Mouse (Mus musculus): ENCODE results near the gene Tom1l2. TPM values are rescaled to one million over a fixed set of nuclear protein-coding genes. Genes with fewer than 3 reads are reported as not detected.

The Tom1l2 gene
- total and polyA plus RNA-seq, 3 experiments, result 4.8 to 10.4 (median 10.4) TPM

DNA sequence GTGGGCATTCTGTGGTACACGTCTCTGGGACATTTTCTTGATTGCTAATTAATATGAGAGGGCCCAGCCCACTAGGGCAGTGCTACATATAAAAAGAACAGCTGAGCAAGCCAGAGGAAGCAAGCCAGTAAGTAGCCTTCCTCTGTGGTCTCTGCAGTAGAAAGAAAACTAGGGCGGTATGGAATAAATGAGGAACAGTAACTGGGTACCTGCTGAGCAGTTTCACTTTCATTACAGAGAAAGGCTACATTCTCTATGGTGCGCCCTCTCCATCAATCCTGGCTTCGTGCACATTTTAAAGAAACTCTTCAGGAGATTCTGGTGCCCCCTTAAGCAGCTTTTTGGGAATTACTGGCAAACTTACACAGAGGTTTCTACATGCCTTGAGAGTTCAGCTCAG is 47.1 kb downstream of the Tom1l2 start:
- H3K4me1 ChIP-seq (ENCODE audit: control insufficient read depth in 1 of 2, insufficient read depth in 2 of 2), result peaks cover 18 to 53% of the 10 kb centered on the region in 2 experiments
- in situ Hi-C loops (cut with MboI; ENCODE audit: low pct_ligation_motif_present, low pct_unique_long_range_greater_than_20kb, low sequenced_read_pairs), result no loop called here

DNA sequence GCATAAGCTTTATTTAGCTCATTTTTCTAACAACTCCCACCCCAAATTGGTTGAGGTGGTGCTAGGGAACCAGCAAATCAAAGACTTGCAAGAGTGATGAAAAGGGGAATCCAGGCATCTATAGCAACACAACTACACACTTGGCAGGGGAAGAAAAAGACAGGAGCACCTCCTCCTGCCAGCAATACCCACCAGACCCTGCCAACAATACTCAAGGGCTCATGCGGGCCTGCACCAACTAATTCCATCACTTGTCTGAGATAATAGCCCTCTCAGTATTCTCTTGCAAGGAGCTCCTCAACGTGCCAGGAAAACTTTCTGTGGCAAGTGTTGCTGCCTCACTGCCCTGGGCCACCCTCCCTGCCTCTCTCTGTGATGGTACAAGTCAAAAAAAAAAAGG is 49.2 kb downstream of the Tom1l2 start:
- TF ChIP-seq HCFC1 (IDR thresholded peaks at IDR 0.05; ENCODE audit: low read depth, low read length), result no peak
- no peak for TF ChIP-seq MEF2A (IDR thresholded peaks at IDR 0.05; ENCODE audit: borderline replicate concordance, low read depth, low read length)
- no peak for TF ChIP-seq ZMIZ1 (IDR thresholded peaks at IDR 0.05; ENCODE audit: low read depth, low read length)
- TF ChIP-seq KAT2A (IDR thresholded peaks at IDR 0.05; ENCODE audit: insufficient replicate concordance, low read length), result no peak
- no peak for TF ChIP-seq UBTF (IDR thresholded peaks at IDR 0.05; ENCODE audit: low read depth, low read length)
- no peak for TF ChIP-seq JUND (conservative IDR thresholded peaks at IDR 0.05; ENCODE audit: low read depth, low read length)
- TF ChIP-seq CHD1 (IDR thresholded peaks at IDR 0.05; ENCODE audit: low read depth, low read length), result no peak
- no peak for TF ChIP-seq RAD21 (IDR thresholded peaks at IDR 0.05; ENCODE audit: low read depth, low read length)
- TF ChIP-seq TBP (conservative IDR thresholded peaks at IDR 0.05; ENCODE audit: low read depth, low read length), result no peak
- no peak for TF ChIP-seq ETS1 (conservative IDR thresholded peaks at IDR 0.05; ENCODE audit: low read depth, low read length)
- no peak for TF ChIP-seq CHD2 (IDR thresholded peaks at IDR 0.05; ENCODE audit: low read length)
- no peak for TF ChIP-seq TCF12 (IDR thresholded peaks at IDR 0.05; ENCODE audit: low read depth, low read length)
- TF ChIP-seq MAX (IDR thresholded peaks at IDR 0.05; ENCODE audit: low read length), result no peak
- TF ChIP-seq E2F4 (IDR thresholded peaks at IDR 0.05; ENCODE audit: insufficient replicate concordance, low read depth, low read length), result no peak
- Histone ChIP-seq H3K4me3 (replicated peaks in 1 of 3; ENCODE audit: low read depth in 2 of 3, low read length in 2 of 3, poor library complexity in 1 of 3) (no peak overlapping the region), H3K4me1 (ENCODE audit: control insufficient read depth in 1 of 2, insufficient read depth in 2 of 2) (peaks cover 18 to 55% of the 10 kb centered on the region in 2 experiments), H3K9ac (ENCODE audit: insufficient read depth, low read depth) (no peak overlapping the region), H3K79me2 (replicated peaks; ENCODE audit: control insufficient read depth, extremely low read depth, insufficient read depth, poor library complexity, severe bottlenecking) (no peaks in the 10 kb centered on the region), H3K9me3 (replicated peaks; ENCODE audit: low read length) (peaks cover 5% of the 10 kb centered on the region), H3K27ac (ENCODE audit: insufficient read depth, low read depth) (no peak overlapping the region), H3K4me2 (ENCODE audit: insufficient read depth, low read depth, poor library complexity, severe bottlenecking) (no peak overlapping the region), H3K36me3 (replicated peaks in 1 of 2; ENCODE audit: control insufficient read depth in 1 of 2, insufficient read depth in 1 of 2, low read length in 1 of 2) (no peaks in the 10 kb centered on the region), H3K27me3 (replicated peaks) (no peaks in the 10 kb centered on the region)
- no peak for DNase-seq (ENCODE audit: extremely low read depth)
- in situ Hi-C loops (cut with MboI; ENCODE audit: low pct_ligation_motif_present, low pct_unique_long_range_greater_than_20kb, low sequenced_read_pairs) (loop anchor here (5.0 kb wide), 1 partner anchor 106 kb away; no protein-coding TSS in a partner anchor), dilution Hi-C loops (cut with MboI; ENCODE audit: extremely low pct_ligation_motif_present, extremely low pct_unique_long_range_greater_than_20kb, low sequenced_read_pairs) (no loop called here)

More for the DNA sequence above, 47.1 kb downstream of the Tom1l2 start:
- peak overlapping the region; percentile 94 for H3K4me2 ChIP-seq (ENCODE audit: insufficient read depth, low read depth, poor library complexity, severe bottlenecking)
- H3K36me3 ChIP-seq (replicated peaks in 1 of 2; ENCODE audit: control insufficient read depth in 1 of 2, insufficient read depth in 1 of 2, low read length in 1 of 2), result no peaks in the 10 kb centered on the region
- no peak overlapping the region for H3K27ac ChIP-seq (ENCODE audit: insufficient read depth, low read depth)
- H3K79me2 ChIP-seq (replicated peaks; ENCODE audit: control insufficient read depth, extremely low read depth, insufficient read depth, poor library complexity, severe bottlenecking), result no peaks in the 10 kb centered on the region
- TF ChIP-seq MEF2A (IDR thresholded peaks at IDR 0.05; ENCODE audit: borderline replicate concordance, low read depth, low read length), result peak; percentile 68; the same call in 1 of the 2 replicates
- no peak for TF ChIP-seq CHD2 (IDR thresholded peaks at IDR 0.05; ENCODE audit: low read length)
- TF ChIP-seq IRF4 (IDR thresholded peaks at IDR 0.05; ENCODE audit: low read depth, low read length), result peak; percentile 97
- no peak for TF ChIP-seq PAX5 (IDR thresholded peaks at IDR 0.05; ENCODE audit: low read length)
- no peak for TF ChIP-seq POLR2A (IDR thresholded peaks at IDR 0.05; ENCODE audit: low read depth, low read length)
- TF ChIP-seq POLR2AphosphoS2 (IDR thresholded peaks at IDR 0.05; ENCODE audit: low read depth, low read length), result no peak
- no peak for TF ChIP-seq ZMIZ1 (IDR thresholded peaks at IDR 0.05; ENCODE audit: low read depth, low read length)
- TF ChIP-seq MYC (IDR thresholded peaks at IDR 0.05; ENCODE audit: low read depth, low read length), result peak; percentile 80
- peak; percentile 47; the same call in 1 of the 2 replicates for TF ChIP-seq BHLHE40 (IDR thresholded peaks at IDR 0.05; ENCODE audit: low read depth, low read length)
- peak; percentile 96 for TF ChIP-seq EP300 (IDR thresholded peaks at IDR 0.05; ENCODE audit: low read length)
- no peak; the same call in 1 of the 2 replicates for TF ChIP-seq HCFC1 (IDR thresholded peaks at IDR 0.05; ENCODE audit: low read depth, low read length)
- TF ChIP-seq MAFK (IDR thresholded peaks at IDR 0.05; ENCODE audit: insufficient replicate concordance, low read length), result peak; percentile 55; the same call in 1 of the 2 replicates
- TF ChIP-seq SIN3A (IDR thresholded peaks at IDR 0.05; ENCODE audit: low read length), result peak; percentile 86
- TF ChIP-seq TBP (conservative IDR thresholded peaks at IDR 0.05; ENCODE audit: low read depth, low read length), result peak; percentile 58; the same call in 1 of the 2 replicates
- peak; percentile 91 for TF ChIP-seq RCOR1 (conservative IDR thresholded peaks at IDR 0.05; ENCODE audit: low read depth, low read length)
- no peak for TF ChIP-seq UBTF (IDR thresholded peaks at IDR 0.05; ENCODE audit: low read depth, low read length)
- peak; percentile 67; the same call in 1 of the 2 replicates for TF ChIP-seq JUND (conservative IDR thresholded peaks at IDR 0.05; ENCODE audit: low read depth, low read length)
- TF ChIP-seq ETS1 (conservative IDR thresholded peaks at IDR 0.05; ENCODE audit: low read depth, low read length), result peak; percentile 94
- TF ChIP-seq MXI1 (IDR thresholded peaks at IDR 0.05; ENCODE audit: low read depth, low read length), result peak; percentile 54
- 0 out of 2 replicates have a peak, but pooled peaks have one; percentile 49 for TF ChIP-seq E2F4 (IDR thresholded peaks at IDR 0.05; ENCODE audit: insufficient replicate concordance, low read depth, low read length)
- no peak; the same call in 1 of the 2 replicates for TF ChIP-seq ELF1 (IDR thresholded peaks at IDR 0.05; ENCODE audit: low read depth, low read length)
- TF ChIP-seq MAX (IDR thresholded peaks at IDR 0.05; ENCODE audit: low read length), result no peak
- peak; percentile 10; the same call in 1 of the 2 replicates for TF ChIP-seq NELFE (IDR thresholded peaks at IDR 0.05; ENCODE audit: low read depth, low read length)
- no peak for TF ChIP-seq ZKSCAN1 (IDR thresholded peaks at IDR 0.05; ENCODE audit: borderline replicate concordance, low read depth, low read length)
- TF ChIP-seq SMC3 (IDR thresholded peaks at IDR 0.05; ENCODE audit: low read depth, low read length), result peak; percentile 29
- peak in 1 of 2 experiments; percentile 53; a peak in 2 of 4 replicates for TF ChIP-seq CTCF (conservative IDR thresholded peaks at IDR 0.05 in 1 of 2, IDR thresholded peaks at IDR 0.05 in 1 of 2; ENCODE audit: low read depth in 2 of 2, low read length in 2 of 2)
- TF ChIP-seq RAD21 (IDR thresholded peaks at IDR 0.05; ENCODE audit: low read depth, low read length), result no peak; the same call in none of the 2 replicates
- peak; percentile 64; the same call in 1 of the 2 replicates for TF ChIP-seq JUN (IDR thresholded peaks at IDR 0.05; ENCODE audit: insufficient read depth, low read depth, low read length)
- no peak for TF ChIP-seq CHD1 (IDR thresholded peaks at IDR 0.05; ENCODE audit: low read depth, low read length)
- TF ChIP-seq USF1 (IDR thresholded peaks at IDR 0.05; ENCODE audit: low read depth, low read length), result no peak
- TF ChIP-seq KAT2A (IDR thresholded peaks at IDR 0.05; ENCODE audit: insufficient replicate concordance, low read length), result 0 out of 2 replicates have a peak, but pooled peaks have one; percentile 43
- no peak for TF ChIP-seq USF2 (conservative IDR thresholded peaks at IDR 0.05; ENCODE audit: low read depth, low read length)
- no peak for TF ChIP-seq ZNF384 (IDR thresholded peaks at IDR 0.05; ENCODE audit: low read depth, low read length)
- 0 out of 2 replicates have a peak, but pooled peaks have one; percentile 44 for TF ChIP-seq TCF12 (IDR thresholded peaks at IDR 0.05; ENCODE audit: low read depth, low read length)
- TF ChIP-seq ZC3H11A (IDR thresholded peaks at IDR 0.05; ENCODE audit: low read depth, low read length), result no peak
- no peak for TF ChIP-seq MAZ (IDR thresholded peaks at IDR 0.05; ENCODE audit: low read depth, low read length)
- TF ChIP-seq GABPA (IDR thresholded peaks at IDR 0.05; ENCODE audit: insufficient replicate concordance, low read depth, low read length), result no peak
- TF ChIP-seq NRF1 (IDR thresholded peaks at IDR 0.05; ENCODE audit: low read depth, low read length), result no peak
- DNase-seq (ENCODE audit: extremely low read depth), result peak; percentile 78
- peak overlapping the region; percentile 45; the same call in 1 of the 2 replicates for H3K9ac ChIP-seq (ENCODE audit: insufficient read depth, low read depth)
- H3K9me3 ChIP-seq (replicated peaks; ENCODE audit: low read length), result peaks cover 5% of the 10 kb centered on the region
- peak overlapping the region; percentile 29 to 37 (median 34) for H3K4me3 ChIP-seq (replicated peaks in 1 of 3; ENCODE audit: low read depth in 2 of 3, low read length in 2 of 3, poor library complexity in 1 of 3)
- H3K27me3 ChIP-seq (replicated peaks), result no peaks in the 10 kb centered on the region
- dilution Hi-C loops (cut with MboI; ENCODE audit: extremely low pct_ligation_motif_present, extremely low pct_unique_long_range_greater_than_20kb, low sequenced_read_pairs), result no loop called here
